Mouse (Mus musculus): ENCODE data around the gene Oaz3. TPM values are rescaled to one million over a fixed set of nuclear protein-coding genes. Genes with fewer than 3 reads are reported as not detected.

The Oaz3 gene
- polyA plus RNA-seq, 1 experiment from 2014 or later, result 1.7 TPM

- peak; percentile 98 for ATAC-seq (replicated peaks)
- Histone ChIP-seq H3K27me3 (no peaks in the 10 kb centered on the region), H3K4me3 (peak within 1 kb of the TSS; percentile 60), H3K36me3 (peaks cover 29% of the 10 kb centered on the region), H3K9me3 (no peaks in the 10 kb centered on the region), H3K9ac (replicated peaks) (peak within 1 kb of the TSS; percentile 96), H3K27ac (replicated peaks) (peak within 1 kb of the TSS; percentile 72), H3K4me1 (peaks cover 13% of the 10 kb centered on the region), H3K4me2 (replicated peaks) (peak within 1 kb of the TSS; percentile 93)
- WGBS, result 1% methylated on average over 37 of the region's 39 CpGs
These were observed 641 bp downstream of the Oaz3 start, which contains the start of gene Mrpl9 for GRCm38 (mm10) chr3:94442951-94443596. Gene Mrpl9 (plus strand): TSS chr3:94443318.

GRCm38 (mm10) chr3:94441182-94441581 lies 2.5 kb downstream of the Oaz3 start:
- 46% methylated on average over 3 of the region's 3 CpGs for WGBS
- Histone ChIP-seq H3K4me3 (no peak overlapping the region), H3K36me3 (peaks cover 10% of the 10 kb centered on the region), H3K9me3 (no peaks in the 10 kb centered on the region), H3K9ac (replicated peaks) (no peak overlapping the region), H3K27ac (replicated peaks) (no peak overlapping the region), H3K4me1 (peaks cover 13% of the 10 kb centered on the region), H3K27me3 (no peaks in the 10 kb centered on the region), H3K4me2 (replicated peaks) (no peak overlapping the region)
- ATAC-seq (replicated peaks), result no peak

GRCm38 (mm10) chr3:94436420-94436819 lies 7.3 kb downstream of the Oaz3 start:
- Histone ChIP-seq H3K27me3 (no peaks in the 10 kb centered on the region), H3K9ac (replicated peaks) (no peak overlapping the region), H3K27ac (replicated peaks) (no peak overlapping the region), H3K4me3 (no peak overlapping the region), H3K4me1 (no peaks in the 10 kb centered on the region), H3K4me2 (replicated peaks) (no peak overlapping the region), H3K36me3 (0 out of 2 replicates have a peak, but pooled peaks cover 9% of the 10 kb centered on the region), H3K9me3 (no peaks in the 10 kb centered on the region)
- no peak for ATAC-seq (replicated peaks)
- 86% methylated on average over 9 of the region's 9 CpGs for WGBS

- Histone ChIP-seq H3K9ac (replicated peaks) (no peak overlapping the region), H3K4me2 (replicated peaks) (no peak overlapping the region), H3K27me3 (no peaks in the 10 kb centered on the region), H3K27ac (replicated peaks) (no peak overlapping the region), H3K4me1 (no peaks in the 10 kb centered on the region), H3K4me3 (no peak overlapping the region), H3K9me3 (no peaks in the 10 kb centered on the region), H3K36me3 (peaks cover 22% of the 10 kb centered on the region)
- ATAC-seq (replicated peaks), result no peak
- 94% methylated on average over 2 of the region's 2 CpGs for whole genome bisulfite sequencing
These were observed 9.4 kb downstream of the Oaz3 start for GRCm38 (mm10) chr3:94434305-94434704.

GRCm38 (mm10) chr3:94430980-94431379 lies 12.7 kb downstream of the Oaz3 start:
- Histone ChIP-seq H3K27ac (replicated peaks) (no peak overlapping the region), H3K9ac (replicated peaks) (no peak overlapping the region), H3K36me3 (peaks cover 49% of the 10 kb centered on the region), H3K9me3 (no peaks in the 10 kb centered on the region), H3K4me3 (no peak overlapping the region), H3K4me2 (replicated peaks) (no peak overlapping the region), H3K4me1 (no peaks in the 10 kb centered on the region), H3K27me3 (no peaks in the 10 kb centered on the region)
- ATAC-seq (replicated peaks), result no peak
- 84% methylated on average over 2 of the region's 2 CpGs for WGBS

- ATAC-seq (replicated peaks), result peak; percentile 99
- no peaks in the 10 kb centered on the region for H3K27me3 ChIP-seq
- 5% methylated on average over 52 of the region's 52 CpGs for WGBS
- peak within 1 kb of the TSS; percentile 90 for H3K4me2 ChIP-seq (replicated peaks)
- H3K27ac ChIP-seq (replicated peaks), result peak within 1 kb of the TSS; percentile 84
- peaks cover 17% of the 10 kb centered on the region for H3K4me1 ChIP-seq
- peak within 1 kb of the TSS; percentile 74 for H3K4me3 ChIP-seq
- peak within 1 kb of the TSS; percentile 78 for H3K9ac ChIP-seq (replicated peaks)
- H3K36me3 ChIP-seq, result no peaks in the 10 kb centered on the region
- no peaks in the 10 kb centered on the region for H3K9me3 ChIP-seq
These were observed 30.6 kb downstream of the Oaz3 start, which contains the start of gene Tdrkh for GRCm38 (mm10) chr3:94413031-94413679. Gene Tdrkh (plus strand): TSS chr3:94413273.

GRCm38 (mm10) chr3:94412530-94412929 lies 31.2 kb downstream of the Oaz3 start:
- peak overlapping the region; percentile 74 for H3K4me3 ChIP-seq
- ATAC-seq (replicated peaks), result peak; percentile 68

GRCm38 (mm10) chr3:94405561-94405960 lies 38.2 kb downstream of the Oaz3 start:
- Histone ChIP-seq H3K27me3 (no peaks in the 10 kb centered on the region), H3K4me2 (replicated peaks) (no peak overlapping the region), H3K9ac (replicated peaks) (no peak overlapping the region), H3K4me1 (peaks cover 10% of the 10 kb centered on the region), H3K27ac (replicated peaks) (no peak overlapping the region), H3K9me3 (no peaks in the 10 kb centered on the region), H3K36me3 (no peaks in the 10 kb centered on the region), H3K4me3 (no peak overlapping the region)
- no peak for ATAC-seq (replicated peaks)
- WGBS, result 77% methylated on average over 4 of the region's 4 CpGs

More at GRCm38 (mm10) chr3:94412530-94412929, 31.2 kb downstream of the Oaz3 start:
- peaks cover 17% of the 10 kb centered on the region for H3K4me1 ChIP-seq
- H3K36me3 ChIP-seq, result no peaks in the 10 kb centered on the region
- peak overlapping the region; percentile 90 for H3K4me2 ChIP-seq (replicated peaks)
- no peaks in the 10 kb centered on the region for H3K9me3 ChIP-seq
- peak overlapping the region; percentile 84 for H3K27ac ChIP-seq (replicated peaks)
- peak overlapping the region; percentile 56 for H3K9ac ChIP-seq (replicated peaks)
- H3K27me3 ChIP-seq, result no peaks in the 10 kb centered on the region
- whole genome bisulfite sequencing, result 4% methylated on average over 25 of the region's 25 CpGs

GRCm38 (mm10) chr3:94404366-94405054 lies 39.2 kb downstream of the Oaz3 start:
- no peak overlapping the region for H3K4me2 ChIP-seq (replicated peaks)
- H3K27me3 ChIP-seq, result no peaks in the 10 kb centered on the region
- H3K27ac ChIP-seq (replicated peaks), result peak overlapping the region; percentile 52; the same call in 1 of the 2 replicates
- H3K9me3 ChIP-seq, result no peaks in the 10 kb centered on the region
- no peak overlapping the region for H3K4me3 ChIP-seq
- H3K9ac ChIP-seq (replicated peaks), result no peak overlapping the region
- peak; percentile 77 for ATAC-seq (replicated peaks)
- WGBS, result 37% methylated on average over 7 of the region's 7 CpGs
- no peaks in the 10 kb centered on the region for H3K36me3 ChIP-seq
- peaks cover 21% of the 10 kb centered on the region for H3K4me1 ChIP-seq

GRCm38 (mm10) chr3:94402451-94402850 lies 41.3 kb downstream of the Oaz3 start:
- H3K9ac ChIP-seq (replicated peaks), result no peak overlapping the region
- peaks cover 7% of the 10 kb centered on the region; the same call in 1 of the 2 replicates for H3K27me3 ChIP-seq
- H3K36me3 ChIP-seq, result no peaks in the 10 kb centered on the region
- ATAC-seq (replicated peaks), result no peak
- H3K9me3 ChIP-seq, result no peaks in the 10 kb centered on the region
- no peak overlapping the region for H3K27ac ChIP-seq (replicated peaks)
- H3K4me2 ChIP-seq (replicated peaks), result no peak overlapping the region
- H3K4me3 ChIP-seq, result no peak overlapping the region
- WGBS, result 72% methylated on average over 8 of the region's 8 CpGs
- peaks cover 31% of the 10 kb centered on the region for H3K4me1 ChIP-seq

- H3K4me3 ChIP-seq, result peak overlapping the region; percentile 42
- peak overlapping the region; percentile 75 for H3K4me2 ChIP-seq (replicated peaks)
- 16% methylated on average over 5 of the region's 5 CpGs for WGBS
- no peak overlapping the region for H3K27ac ChIP-seq (replicated peaks)
- H3K36me3 ChIP-seq, result no peaks in the 10 kb centered on the region
- H3K4me1 ChIP-seq, result peaks cover 26% of the 10 kb centered on the region
- no peak for ATAC-seq (replicated peaks)
- H3K9me3 ChIP-seq, result no peaks in the 10 kb centered on the region
- H3K27me3 ChIP-seq, result peaks cover 7% of the 10 kb centered on the region; the same call in 1 of the 2 replicates
- no peak overlapping the region; the same call in 1 of the 2 replicates for H3K9ac ChIP-seq (replicated peaks)
These were observed 43.9 kb downstream of the Oaz3 start for GRCm38 (mm10) chr3:94399663-94400310.

Data from forebrain, embryonic 15.5 days (tissue).